Mouse (Mus musculus) embryo, embryonic 9.5 days (tissue): Measurements from ENCODE around the gene Zmynd8.
"Not testable (repeated sequence)": the region's sequence is repeated elsewhere in the genome, so short reads cannot be mapped to it uniquely, and the experiment has no call there.

Experiments
- DNase-seq: peaks from one replicate; pipeline ENCODE4 v3.0.0-alpha.2; 2017; ENCODE audit errors: extremely low spot score

Zmynd8 gene

DNA sequence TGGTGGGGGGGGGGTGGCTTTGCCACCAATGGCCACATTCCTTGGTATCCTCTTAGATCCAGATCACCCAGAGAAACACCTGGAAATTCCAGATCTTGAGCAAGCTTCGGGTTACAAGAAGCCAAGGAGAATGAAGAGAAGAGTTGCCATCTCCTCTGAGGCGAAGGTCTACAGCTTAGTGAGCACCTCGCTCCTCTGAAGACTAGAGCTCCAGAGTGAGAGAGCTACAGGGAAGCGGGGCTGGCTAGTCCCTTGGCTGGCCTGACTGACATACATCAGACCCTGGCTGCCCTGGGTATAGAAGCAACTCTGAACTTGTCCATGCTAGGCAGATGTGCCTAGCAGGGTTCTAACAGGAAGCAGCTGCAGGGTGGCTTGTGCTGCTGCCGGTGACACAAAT, 89.7 kb downstream of the Zmynd8 start:
- DNase-seq, result no peak

DNA sequence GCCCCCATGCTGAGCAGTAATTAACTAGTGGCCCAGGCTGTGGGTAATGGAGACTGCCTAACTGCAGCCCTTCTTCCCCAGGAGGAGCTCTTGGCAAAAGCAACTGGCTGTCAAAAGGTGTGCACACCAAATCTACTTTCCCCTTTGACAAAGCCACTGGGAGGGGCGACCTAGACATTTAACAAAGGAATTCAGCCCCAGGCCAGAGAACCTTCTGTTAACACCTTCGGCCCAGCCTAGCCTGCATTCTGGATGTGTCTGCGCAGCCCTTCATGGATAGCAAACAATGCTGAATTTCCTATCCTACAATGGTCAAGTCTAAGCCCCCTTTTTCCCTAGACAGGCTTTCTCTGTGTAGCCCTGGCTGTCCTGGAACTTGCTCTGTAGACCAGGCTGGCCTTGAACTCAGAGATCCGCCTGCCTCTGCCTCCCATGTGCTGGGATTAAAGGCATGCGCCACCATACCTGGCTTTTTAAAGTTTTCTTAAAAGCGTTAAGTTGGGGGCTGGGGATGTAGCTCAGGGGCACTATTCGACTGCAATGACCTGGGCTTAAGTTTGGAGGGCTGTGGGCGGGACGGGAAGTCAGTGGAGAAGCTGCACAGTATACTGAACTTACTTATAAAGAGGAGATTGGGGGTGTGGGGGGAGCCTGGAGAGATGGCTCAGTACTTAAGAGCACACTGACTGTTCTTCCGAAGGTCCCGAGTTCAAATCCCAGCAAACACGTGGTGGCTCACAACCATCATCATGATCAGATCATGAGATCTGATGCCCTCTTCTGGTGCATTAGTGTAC, 90.4 kb downstream of the Zmynd8 start:
- DNase-seq, result no peak

GRCm38 (mm10) chr2:165800174-165800573, 98.6 kb downstream of the Zmynd8 start:
- not testable (repeated sequence) for DNase-seq

GRCm38 (mm10) chr2:165797876-165798275, 100.9 kb downstream of the Zmynd8 start:
- DNase-seq, result no peak

DNA sequence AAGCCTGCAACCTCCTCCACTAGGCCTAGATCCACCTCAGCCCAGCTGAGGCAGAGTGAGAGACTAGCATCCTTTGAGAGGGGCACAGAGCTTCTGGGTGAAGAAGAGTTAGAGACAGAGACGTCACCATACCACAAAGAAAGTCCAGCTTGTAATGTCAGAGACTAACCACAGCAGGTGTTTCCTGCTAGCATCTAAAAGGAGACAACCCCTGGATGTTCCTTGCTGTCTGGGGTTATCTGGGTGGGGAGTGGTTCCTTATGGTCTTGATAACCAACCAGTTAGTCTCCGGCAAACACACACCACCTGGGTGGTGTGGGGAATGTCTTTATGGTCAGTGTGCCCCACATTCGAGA, 105.6 kb downstream of the Zmynd8 start:
- DNase-seq, result no peak

DNA sequence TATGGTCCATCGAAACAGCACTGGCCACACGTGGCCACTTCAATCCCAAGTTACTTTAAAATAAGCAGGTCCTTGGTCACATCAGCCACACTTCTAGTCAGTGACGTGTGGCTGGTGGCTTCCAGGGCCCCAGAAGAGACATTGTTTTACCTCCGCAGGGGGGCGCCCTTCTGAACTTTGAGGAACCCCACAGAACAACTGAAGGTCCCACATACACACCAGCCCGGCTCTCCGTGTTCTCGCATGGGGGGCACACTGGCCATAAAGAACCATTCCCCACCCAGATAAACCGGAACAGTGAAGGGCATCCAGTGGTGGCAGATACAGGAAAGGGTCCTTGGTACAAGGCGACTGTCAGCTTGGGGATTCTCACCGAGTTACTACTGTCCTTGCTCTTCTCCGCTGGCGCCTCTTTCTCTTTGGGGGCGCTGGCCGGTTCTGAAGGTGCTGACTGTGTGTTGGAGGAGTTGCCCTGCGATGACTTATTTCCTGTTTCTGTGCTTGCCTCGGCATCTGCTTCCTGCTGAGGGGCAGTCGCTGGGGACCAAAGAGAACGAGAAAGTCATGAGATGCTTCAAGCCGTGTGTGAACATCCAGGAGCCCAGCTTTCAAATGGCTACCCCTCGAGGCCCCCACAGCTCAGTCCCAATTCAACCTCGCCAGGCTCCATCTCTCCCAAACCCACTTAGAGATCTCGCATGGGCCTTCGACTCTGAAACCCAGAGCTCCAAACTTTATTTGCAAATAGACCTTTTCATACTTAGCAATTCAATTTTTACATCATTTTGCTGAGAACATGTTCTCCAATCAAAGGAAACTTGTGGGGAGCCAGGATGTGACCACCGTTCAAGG, 106.2 kb downstream of the Zmynd8 start:
- no peak for DNase-seq

- DNase-seq, result peak; percentile 46
Observed at GRCm38 (mm10) chr2:165791657-165792056, 107.2 kb downstream of the Zmynd8 start.

- DNase-seq, result no peak
Observed at GRCm38 (mm10) chr2:165791026-165791425, 107.8 kb downstream of the Zmynd8 start.

DNA sequence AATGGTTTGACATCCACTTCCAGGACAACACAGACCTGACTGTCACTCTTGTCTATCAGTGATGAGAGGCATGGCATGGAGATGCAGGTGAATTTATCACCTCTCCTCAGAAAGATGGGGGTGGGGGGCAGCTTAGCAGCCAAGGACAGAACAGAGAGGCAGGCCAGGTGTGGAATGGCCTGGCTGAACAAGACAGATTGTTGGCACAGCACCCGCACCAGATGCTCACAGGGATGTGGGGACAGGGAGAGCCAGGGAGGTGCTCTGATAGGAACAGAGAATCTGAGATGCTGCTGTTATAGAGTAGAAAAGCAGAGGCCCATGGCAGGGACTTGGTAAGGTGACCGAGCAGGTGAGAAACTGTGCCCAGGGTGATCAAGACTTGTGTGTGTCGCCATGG, 109.1 kb downstream of the Zmynd8 start:
- DNase-seq, result no peak

GRCm38 (mm10) chr2:165788796-165789195, 110.0 kb downstream of the Zmynd8 start:
- no peak for DNase-seq

- DNase-seq, result no peak
Observed at GRCm38 (mm10) chr2:165788005-165788404, 110.8 kb downstream of the Zmynd8 start.

DNA sequence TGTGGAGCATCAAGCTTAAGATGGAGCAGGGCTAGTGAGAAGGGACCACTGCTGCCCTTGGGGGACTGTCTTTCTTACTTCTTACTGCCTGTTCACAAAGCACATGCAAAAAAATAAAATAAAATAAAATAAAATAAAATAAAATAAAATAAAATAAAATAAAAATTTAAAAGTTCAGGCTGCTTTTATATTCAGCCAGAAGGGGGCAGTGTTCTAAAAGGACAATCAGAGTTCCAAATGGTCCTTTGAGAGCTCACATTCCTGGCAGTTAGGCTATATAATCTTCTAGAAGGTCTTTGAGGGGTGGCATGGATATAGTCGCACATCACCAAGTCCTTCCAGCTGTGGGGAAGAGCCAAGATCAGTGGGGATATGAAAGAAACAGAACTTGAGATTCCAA, 112.3 kb downstream of the Zmynd8 start:
- DNase-seq, result no peak

- no peak for DNase-seq
Observed at GRCm38 (mm10) chr2:165785312-165786036, 113.3 kb downstream of the Zmynd8 start.

GRCm38 (mm10) chr2:165782324-165782723, 116.5 kb downstream of the Zmynd8 start:
- DNase-seq, result peak; percentile 80

- peak; percentile 78 for DNase-seq
Observed at GRCm38 (mm10) chr2:165778927-165779326, 119.9 kb downstream of the Zmynd8 start.

- DNase-seq, result no peak
Observed at GRCm38 (mm10) chr2:165769375-165769948, 129.4 kb downstream of the Zmynd8 start.

DNA sequence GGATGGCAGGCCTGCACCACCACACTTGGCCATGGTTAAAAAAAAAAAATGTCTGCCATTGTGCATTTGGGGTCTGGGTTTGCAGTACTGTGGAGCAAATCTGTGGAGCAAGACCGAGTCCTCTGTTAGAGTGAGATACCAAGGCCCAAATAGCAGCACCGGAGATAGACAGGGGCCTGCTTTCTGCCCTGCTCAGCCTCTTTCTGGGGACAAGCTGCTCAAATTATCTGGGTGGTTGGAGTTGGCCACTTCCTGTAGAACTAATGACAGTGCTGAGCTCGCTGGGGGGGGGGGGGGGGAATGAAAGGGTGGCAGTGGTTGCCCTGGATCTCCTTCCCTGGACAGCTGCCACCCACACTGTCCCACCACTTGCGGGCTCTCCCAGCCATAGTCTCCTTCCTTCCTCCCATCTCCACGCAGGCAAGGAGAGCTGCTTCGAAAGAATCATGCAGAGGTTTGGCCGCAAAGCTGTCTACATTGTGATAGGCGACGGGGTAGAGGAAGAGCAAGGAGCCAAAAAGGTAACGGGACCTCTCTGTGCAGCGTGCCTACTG, 129.9 kb downstream of the Zmynd8 start:
- no peak for DNase-seq

- no peak for DNase-seq
Observed at GRCm38 (mm10) chr2:165759421-165759985, 139.3 kb downstream of the Zmynd8 start.

DNA sequence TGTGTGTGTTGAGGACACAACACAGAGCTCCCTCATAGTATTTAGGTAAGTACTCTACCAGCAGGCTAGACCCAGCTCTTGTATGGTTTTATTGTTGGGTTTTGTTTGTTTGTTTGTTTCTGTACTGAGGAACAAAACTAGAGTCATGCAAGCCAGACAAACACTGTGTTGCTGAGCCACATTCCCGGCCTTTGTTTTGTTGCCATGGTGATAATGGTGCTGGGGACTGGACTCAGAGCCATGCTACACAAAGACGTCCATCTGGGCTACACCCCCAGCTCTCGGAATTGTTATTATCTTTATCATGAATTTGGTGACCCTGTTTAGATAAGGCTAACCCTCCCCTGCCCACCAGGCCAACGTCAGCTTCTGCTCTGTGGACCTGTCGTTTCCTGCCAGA, 140.3 kb downstream of the Zmynd8 start:
- peak; percentile 54 for DNase-seq

DNA sequence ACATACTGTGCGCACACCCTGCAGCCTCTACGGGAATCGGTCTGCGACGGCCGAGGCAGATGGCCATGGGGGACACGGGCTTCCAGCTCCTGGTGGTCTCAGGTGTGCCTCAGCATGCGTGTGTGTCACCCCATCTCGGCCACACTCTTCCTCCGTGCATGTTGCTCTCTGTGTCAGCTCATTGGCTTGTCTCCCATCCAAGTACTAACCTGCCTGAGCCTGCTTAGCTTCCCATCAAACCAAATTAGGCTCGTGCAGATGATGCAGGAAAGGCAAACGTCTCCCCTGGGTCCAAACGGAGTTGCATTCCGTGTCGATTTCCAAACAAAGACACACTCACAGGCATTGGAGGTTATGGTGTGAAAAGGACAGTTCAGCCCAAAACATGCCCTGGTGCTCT, 141.0 kb downstream of the Zmynd8 start:
- DNase-seq, result no peak

- no peak for DNase-seq
Observed at GRCm38 (mm10) chr2:165752704-165753103, 146.1 kb downstream of the Zmynd8 start.
